Mouse (Mus musculus): ENCODE results near the gene Mt2. TPM values are rescaled to one million over a fixed set of nuclear protein-coding genes. Genes with fewer than 3 reads are reported as not detected.

The Mt2 gene
- 13.5 TPM for polyA plus RNA-seq (2014; fragmentation: Illumina TruSeq; extraction: RNeasy Lipid Tissue Mini Kit (QIAGEN cat#74804); ENCODE audit: low read depth, low replicate concordance)

GRCm38 (mm10) chr8:94172075-94172808, at the start of gene Mt2:
Gene Mt2, plus strand, starts transcription at chr8:94172664.

GRCm38 (mm10) chr8:94136933-94137332, 35.5 kb upstream of the Mt2 start, which contains the start of gene Mt4:
Gene Mt4, plus strand, starts transcription at chr8:94137197.

GRCm38 (mm10) chr8:94152513-94153300, 19.8 kb upstream of the Mt2 start, which contains the start of gene Mt3:
Gene Mt3, plus strand, starts transcription at chr8:94152607.

GRCm38 (mm10) chr8:94178857-94179712, 6.6 kb downstream of the Mt2 start, which contains the start of gene Mt1:
Gene Mt1, plus strand, starts transcription at chr8:94179082.

GRCm38 (mm10) chr8:94214252-94215173, 42.0 kb downstream of the Mt2 start, which contains the start of gene Nup93:
Gene Nup93, plus strand, starts transcription at chr8:94214564.

Other genes with a start within 250 kb of the Mt2 start
- gene Amfr, start 159.8 kb upstream of the Mt2 start, polyA plus RNA-seq (2014; fragmentation: Illumina TruSeq; extraction: RNeasy Lipid Tissue Mini Kit (QIAGEN cat#74804); ENCODE audit: low read depth, low replicate concordance), result 391 TPM
- gene Nudt21, start 135.6 kb upstream of the Mt2 start, polyA plus RNA-seq (2014; fragmentation: Illumina TruSeq; extraction: RNeasy Lipid Tissue Mini Kit (QIAGEN cat#74804); ENCODE audit: low read depth, low replicate concordance), result 78.1 TPM
- 26.9 TPM for gene Ogfod1, start 135.5 kb upstream of the Mt2 start, polyA plus RNA-seq (2014; fragmentation: Illumina TruSeq; extraction: RNeasy Lipid Tissue Mini Kit (QIAGEN cat#74804); ENCODE audit: low read depth, low replicate concordance)
- gene Bbs2, start 73.7 kb upstream of the Mt2 start, polyA plus RNA-seq (2014; fragmentation: Illumina TruSeq; extraction: RNeasy Lipid Tissue Mini Kit (QIAGEN cat#74804); ENCODE audit: low read depth, low replicate concordance), result 13.4 TPM
- gene Mt4, start 35.5 kb upstream of the Mt2 start, polyA plus RNA-seq (2014; fragmentation: Illumina TruSeq; extraction: RNeasy Lipid Tissue Mini Kit (QIAGEN cat#74804); ENCODE audit: low read depth, low replicate concordance), result not detected
- gene Mt3, start 20.1 kb upstream of the Mt2 start, polyA plus RNA-seq (2014; fragmentation: Illumina TruSeq; extraction: RNeasy Lipid Tissue Mini Kit (QIAGEN cat#74804); ENCODE audit: low read depth, low replicate concordance), result not detected
- 4.9 TPM for gene Mt1, start 6.4 kb downstream of the Mt2 start, polyA plus RNA-seq (2014; fragmentation: Illumina TruSeq; extraction: RNeasy Lipid Tissue Mini Kit (QIAGEN cat#74804); ENCODE audit: low read depth, low replicate concordance)
- 14.3 TPM for gene Nup93, start 41.9 kb downstream of the Mt2 start, polyA plus RNA-seq (2014; fragmentation: Illumina TruSeq; extraction: RNeasy Lipid Tissue Mini Kit (QIAGEN cat#74804); ENCODE audit: low read depth, low replicate concordance)
- not detected for gene Slc12a3, start 156.5 kb downstream of the Mt2 start, polyA plus RNA-seq (2014; fragmentation: Illumina TruSeq; extraction: RNeasy Lipid Tissue Mini Kit (QIAGEN cat#74804); ENCODE audit: low read depth, low replicate concordance)
- gene Herpud1, start 213.8 kb downstream of the Mt2 start, polyA plus RNA-seq (2014; fragmentation: Illumina TruSeq; extraction: RNeasy Lipid Tissue Mini Kit (QIAGEN cat#74804); ENCODE audit: low read depth, low replicate concordance), result 74.9 TPM

All from adrenal gland, adult 10 weeks (tissue).